Mouse (Mus musculus) ES-E14 (cell line): ENCODE data around the gene Ttc37.

Experiments
- CHD2 ChIP-seq: IDR thresholded peaks from 2 replicates; pipeline ENCODE4 v1.6.1; 2014; ENCODE audit warnings: mild to moderate bottlenecking, low read depth, low read length, inconsistent platforms
- MAFK ChIP-seq: IDR thresholded peaks from 2 replicates; pipeline ENCODE4 v1.6.1; 2014; ENCODE audit warnings: mild to moderate bottlenecking, low read depth, low read length, inconsistent platforms; ENCODE audit not compliant: insufficient read depth
- ZNF384 ChIP-seq: IDR thresholded peaks from 2 replicates; pipeline ENCODE4 v1.6.1; 2012; ENCODE audit warnings: low read depth, low read length, inconsistent platforms

GRCm38 (mm10) chr13:76074323-76074722, 24.2 kb upstream of the Ttc37 start:
- TF ChIP-seq ZNF384 (no peak), MAFK (no peak), CHD2 (no peak)
